Mouse (Mus musculus) hindbrain, embryonic 12.5 days (tissue): Measurements from ENCODE around the gene Lrrc4b. TPM values are rescaled to one million over a fixed set of nuclear protein-coding genes. Genes with fewer than 3 reads are reported as not detected.

Experiments used
- ATAC-seq: fragments of 200-750 bp; cut with Nextera tagmentation; 2 replicates; pipeline ENCODE4 v1.8.0; 2017; ENCODE audit warnings: moderate TSS enrichment; ENCODE audit not compliant: low FRiP score
- H3K27ac ChIP-seq: fragments of 300-500 bp; sonication (generic); 2 replicates; pipeline ENCODE4 v1.5.1; 2016; ENCODE audit warnings: mild to moderate bottlenecking
- H3K27me3 ChIP-seq: fragments of 300-500 bp; sonication (generic); 2 replicates; pipeline ENCODE4 v1.6.1; 2016; ENCODE audit warnings: mild to moderate bottlenecking
- H3K36me3 ChIP-seq: fragments of 300-500 bp; sonication (generic); 2 replicates; pipeline ENCODE4 v1.6.1; 2016; ENCODE audit warnings: mild to moderate bottlenecking
- H3K4me1 ChIP-seq: fragments of 300-500 bp; sonication (generic); 2 replicates; pipeline ENCODE4 v1.6.1; 2016
- H3K4me2 ChIP-seq: fragments of 300-500 bp; sonication (generic); replicated peaks from 2 replicates; pipeline ENCODE4 v1.6.1; 2016; ENCODE audit warnings: mild to moderate bottlenecking
- H3K4me3 ChIP-seq: fragments of 300-500 bp; sonication (generic); 2 replicates; pipeline ENCODE4 v1.5.1; 2016; ENCODE audit warnings: mild to moderate bottlenecking
- H3K9ac ChIP-seq: fragments of 300-500 bp; sonication (generic); 2 replicates; pipeline ENCODE4 v1.6.1; 2016; ENCODE audit warnings: mild to moderate bottlenecking, moderate library complexity
- H3K9me3 ChIP-seq: fragments of 300-500 bp; sonication (generic); replicated peaks from 2 replicates; pipeline ENCODE4 v1.6.1; 2016; ENCODE audit warnings: mild to moderate bottlenecking
- WGBS: fragments of 180-500 bp; shearing (Covaris S2); methylation state at CpG from one replicate; pipeline ENCODE4 v1.1.7; 2016; 5-methylcytosine and 5-hydroxymethylcytosine counted together
- polyA plus RNA-seq: library from polyadenylated mRNA; unstranded; fragments of >200 nt; fragmentation: Nextera tagmentation; extraction: Ambion mirVana; gene quantifications from 2 replicates; pipeline ENCODE4 v1.2.1, GENCODE M21; 2016

Gene Lrrc4b
- polyA plus RNA-seq, 1 experiment from 2014 or later = 12.7 TPM

DNA sequence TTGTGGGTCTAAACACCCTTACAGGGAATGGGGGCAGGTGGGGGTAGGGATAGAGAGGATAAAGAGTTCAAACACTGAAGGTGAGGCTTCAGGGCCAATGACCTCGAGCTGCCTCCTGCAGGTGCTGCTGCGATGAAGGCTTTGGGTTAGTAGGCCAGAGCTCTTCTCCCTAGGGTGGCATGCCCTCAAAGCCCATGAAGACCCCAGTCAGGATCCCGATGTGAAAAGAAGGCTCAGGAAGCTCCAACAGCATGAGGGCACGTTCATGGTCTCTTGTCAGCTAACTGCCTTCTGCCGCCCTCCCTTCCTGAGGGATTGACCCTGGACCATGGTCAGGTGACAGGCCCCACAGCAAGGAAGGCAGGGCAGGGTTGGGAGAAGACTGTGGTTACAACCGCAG lies 31.2 kb downstream of the Lrrc4b start:
- Histone ChIP-seq H3K27ac (no peak overlapping the region), H3K36me3 (peaks cover 77% of the 10 kb centered on the region), H3K9ac (no peak overlapping the region), H3K9me3 (no peaks in the 10 kb centered on the region), H3K4me3 (no peak overlapping the region), H3K27me3 (peaks cover 34% of the 10 kb centered on the region), H3K4me2 (no peak overlapping the region), H3K4me1 (peaks cover 27% of the 10 kb centered on the region)
- no peak for ATAC-seq
- 79% methylated on average over 6 of the region's 6 CpGs for WGBS

- H3K36me3 ChIP-seq = peaks cover 69% of the 10 kb centered on the region
Observed at GRCm38 (mm10) chr7:44460767-44461502, 32.1 kb downstream of the Lrrc4b start.

GRCm38 (mm10) chr7:44461503-44462217 lies 32.8 kb downstream of the Lrrc4b start:
- H3K4me3 ChIP-seq = 0 out of 2 replicates have a peak overlapping the region, but pooled peaks have one; percentile 13
- no peaks in the 10 kb centered on the region for H3K9me3 ChIP-seq
- peak overlapping the region; percentile 34; the same call in 1 of the 2 replicates for H3K4me2 ChIP-seq
- no peak for ATAC-seq
- peaks cover 34% of the 10 kb centered on the region for H3K27me3 ChIP-seq
- peaks cover 64% of the 10 kb centered on the region for H3K36me3 ChIP-seq
- H3K27ac ChIP-seq = no peak overlapping the region
- no peak overlapping the region for H3K9ac ChIP-seq
- WGBS = 61% methylated on average over 57 of the region's 57 CpGs
- H3K4me1 ChIP-seq = peaks cover 36% of the 10 kb centered on the region

More at GRCm38 (mm10) chr7:44460767-44461502, 32.1 kb downstream of the Lrrc4b start:
- Histone ChIP-seq H3K27me3 (peaks cover 34% of the 10 kb centered on the region), H3K9ac (no peak overlapping the region), H3K27ac (no peak overlapping the region), H3K4me1 (peaks cover 34% of the 10 kb centered on the region), H3K9me3 (no peaks in the 10 kb centered on the region), H3K4me3 (no peak overlapping the region), H3K4me2 (no peak overlapping the region)
- 79% methylated on average over 31 of the region's 31 CpGs for WGBS
- ATAC-seq = no peak

DNA sequence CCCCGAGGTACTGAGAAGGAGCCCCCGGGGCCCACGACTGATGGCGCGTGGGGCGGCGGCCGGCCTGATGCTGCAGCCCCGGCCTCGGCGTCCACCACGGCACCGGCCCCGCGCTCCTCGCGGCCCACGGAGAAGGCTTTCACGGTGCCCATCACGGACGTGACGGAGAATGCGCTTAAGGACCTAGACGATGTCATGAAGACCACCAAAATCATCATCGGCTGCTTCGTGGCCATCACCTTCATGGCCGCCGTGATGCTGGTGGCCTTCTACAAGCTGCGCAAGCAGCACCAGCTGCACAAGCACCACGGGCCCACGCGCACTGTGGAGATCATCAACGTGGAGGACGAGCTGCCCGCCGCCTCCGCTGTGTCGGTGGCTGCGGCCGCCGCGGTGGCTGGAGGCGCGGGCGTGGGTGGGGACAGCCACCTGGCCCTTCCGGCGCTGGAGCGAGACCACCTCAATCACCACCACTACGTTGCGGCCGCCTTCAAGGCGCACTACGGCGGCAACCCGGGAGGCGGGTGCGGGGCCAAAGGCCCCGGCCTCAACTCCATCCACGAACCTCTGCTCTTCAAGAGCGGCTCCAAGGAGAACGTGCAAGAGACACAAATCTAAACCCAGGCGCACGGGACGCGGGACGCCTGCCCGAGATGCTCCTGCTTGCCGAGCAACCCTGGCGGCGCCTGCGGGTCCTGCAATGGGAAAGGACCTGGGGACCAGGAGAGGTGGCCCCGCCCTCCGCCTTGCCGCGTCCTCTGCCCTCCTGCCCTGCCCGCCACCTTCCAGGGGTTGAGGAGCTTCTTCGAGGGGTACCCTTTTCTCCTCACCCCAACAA lies 33.6 kb downstream of the Lrrc4b start:
- Histone ChIP-seq H3K9ac (no peak overlapping the region), H3K4me1 (peaks cover 36% of the 10 kb centered on the region), H3K4me3 (peak overlapping the region; percentile 13; the same call in 1 of the 2 replicates), H3K4me2 (peak overlapping the region; percentile 34), H3K9me3 (no peaks in the 10 kb centered on the region), H3K36me3 (peaks cover 56% of the 10 kb centered on the region), H3K27ac (no peak overlapping the region), H3K27me3 (peaks cover 34% of the 10 kb centered on the region)
- 22% methylated on average over 77 of the region's 77 CpGs for WGBS
- ATAC-seq = no peak

- H3K4me1 ChIP-seq = peaks cover 36% of the 10 kb centered on the region
- peaks cover 34% of the 10 kb centered on the region for H3K27me3 ChIP-seq
- no peak overlapping the region; the same call in 1 of the 2 replicates for H3K27ac ChIP-seq
Observed at GRCm38 (mm10) chr7:44463056-44463425, 34.2 kb downstream of the Lrrc4b start.

GRCm38 (mm10) chr7:44463556-44464225 lies 34.9 kb downstream of the Lrrc4b start:
- Histone ChIP-seq H3K36me3 (peaks cover 44% of the 10 kb centered on the region), H3K9ac (0 out of 2 replicates have a peak overlapping the region, but pooled peaks have one; percentile 20), H3K27ac (peak overlapping the region; percentile 64), H3K27me3 (peaks cover 34% of the 10 kb centered on the region), H3K4me2 (no peak overlapping the region), H3K4me3 (no peak overlapping the region), H3K9me3 (no peaks in the 10 kb centered on the region), H3K4me1 (peaks cover 41% of the 10 kb centered on the region)
- ATAC-seq = no peak
- WGBS = 88% methylated on average over 10 of the region's 10 CpGs

More at GRCm38 (mm10) chr7:44463056-44463425, 34.2 kb downstream of the Lrrc4b start:
- Histone ChIP-seq H3K9me3 (no peaks in the 10 kb centered on the region), H3K4me2 (no peak overlapping the region; the same call in 1 of the 2 replicates), H3K9ac (no peak overlapping the region), H3K4me3 (no peak overlapping the region), H3K36me3 (peaks cover 50% of the 10 kb centered on the region)
- 39% methylated on average over 8 of the region's 8 CpGs for WGBS
- ATAC-seq = no peak

GRCm38 (mm10) chr7:44464511-44464910 lies 35.7 kb downstream of the Lrrc4b start:
- Histone ChIP-seq H3K27ac (peak overlapping the region; percentile 64), H3K36me3 (peaks cover 37% of the 10 kb centered on the region), H3K9ac (0 out of 2 replicates have a peak overlapping the region, but pooled peaks have one; percentile 42), H3K4me2 (peak overlapping the region; percentile 23; the same call in 1 of the 2 replicates), H3K4me1 (peaks cover 49% of the 10 kb centered on the region), H3K9me3 (no peaks in the 10 kb centered on the region), H3K27me3 (peaks cover 32% of the 10 kb centered on the region), H3K4me3 (no peak overlapping the region)
- 20% methylated on average over 4 of the region's 4 CpGs for WGBS
- ATAC-seq = no peak

DNA sequence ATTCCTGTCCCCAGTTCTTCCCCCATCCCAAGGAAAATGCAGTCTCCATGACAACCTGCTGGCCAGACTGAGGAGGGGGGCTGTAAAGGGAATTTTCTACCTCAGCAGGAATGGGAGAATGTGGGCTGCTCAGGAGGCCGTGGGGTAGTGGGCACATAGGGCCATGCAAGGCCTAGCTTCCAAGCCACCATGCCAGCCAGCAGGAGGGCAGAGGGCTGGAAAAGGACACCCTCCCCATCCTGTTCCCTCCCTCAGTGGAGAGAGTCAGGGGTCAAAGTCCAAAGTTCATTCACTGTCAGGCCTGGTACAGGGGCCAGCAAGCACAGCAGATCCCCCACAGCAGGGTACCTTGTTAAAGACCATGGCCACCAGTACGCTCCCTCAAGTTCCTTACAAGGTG lies 36.3 kb downstream of the Lrrc4b start, which contains the start of gene Aspdh:
Gene Aspdh (plus strand): TSS at position 281 of the 400 bp plus-strand sequence.
- H3K27ac ChIP-seq = peak within 1 kb of the TSS; percentile 64
- H3K4me2 ChIP-seq = peak within 1 kb of the TSS; percentile 23; the same call in 1 of the 2 replicates
- H3K9ac ChIP-seq = 0 out of 2 replicates have a peak within 1 kb of the TSS, but pooled peaks have one; percentile 42

GRCm38 (mm10) chr7:44466006-44466887 lies 37.4 kb downstream of the Lrrc4b start:
- Histone ChIP-seq H3K36me3 (peaks cover 27% of the 10 kb centered on the region), H3K4me3 (no peak overlapping the region), H3K4me2 (no peak overlapping the region), H3K9me3 (no peaks in the 10 kb centered on the region), H3K9ac (no peak overlapping the region), H3K27ac (peak overlapping the region; percentile 64), H3K27me3 (peaks cover 16% of the 10 kb centered on the region), H3K4me1 (peaks cover 52% of the 10 kb centered on the region)
- ATAC-seq = no peak
- WGBS = 77% methylated on average over 9 of the region's 10 CpGs

More for the DNA sequence above, 36.3 kb downstream of the Lrrc4b start, which contains the start of gene Aspdh:
- 26% methylated on average over 2 of the region's 2 CpGs for WGBS
- peaks cover 27% of the 10 kb centered on the region for H3K27me3 ChIP-seq
- H3K4me3 ChIP-seq = no peak within 1 kb of the TSS
- no peak for ATAC-seq
- H3K4me1 ChIP-seq = peaks cover 50% of the 10 kb centered on the region
- peaks cover 35% of the 10 kb centered on the region for H3K36me3 ChIP-seq
- no peaks in the 10 kb centered on the region for H3K9me3 ChIP-seq

- peaks cover 54% of the 10 kb centered on the region for H3K4me1 ChIP-seq
- ATAC-seq = no peak
- 87% methylated on average over 16 of the region's 16 CpGs for WGBS
- H3K4me2 ChIP-seq = peak overlapping the region; percentile 71; the same call in 1 of the 2 replicates
- H3K36me3 ChIP-seq = peaks cover 20% of the 10 kb centered on the region
- H3K27me3 ChIP-seq = peaks cover 10% of the 10 kb centered on the region
- H3K9ac ChIP-seq = no peak overlapping the region
- H3K27ac ChIP-seq = peak overlapping the region; percentile 91
- H3K9me3 ChIP-seq = no peaks in the 10 kb centered on the region
- no peak overlapping the region for H3K4me3 ChIP-seq
Observed at GRCm38 (mm10) chr7:44466888-44467311, 38.1 kb downstream of the Lrrc4b start.
